Mouse (Mus musculus) ES-Bruce4 (cell line): Measurements from ENCODE around the gene Colgalt1.

Experiments used
- CTCF ChIP-seq: IDR thresholded peaks from one replicate; pipeline ENCODE4 v1.8.1; 2011; ENCODE audit warnings: low read depth, low read length
- POLR2A ChIP-seq: IDR thresholded peaks from one replicate; pipeline ENCODE4 v1.8.1; 2011; ENCODE audit warnings: low read length; ENCODE audit not compliant: insufficient read depth

DNA sequence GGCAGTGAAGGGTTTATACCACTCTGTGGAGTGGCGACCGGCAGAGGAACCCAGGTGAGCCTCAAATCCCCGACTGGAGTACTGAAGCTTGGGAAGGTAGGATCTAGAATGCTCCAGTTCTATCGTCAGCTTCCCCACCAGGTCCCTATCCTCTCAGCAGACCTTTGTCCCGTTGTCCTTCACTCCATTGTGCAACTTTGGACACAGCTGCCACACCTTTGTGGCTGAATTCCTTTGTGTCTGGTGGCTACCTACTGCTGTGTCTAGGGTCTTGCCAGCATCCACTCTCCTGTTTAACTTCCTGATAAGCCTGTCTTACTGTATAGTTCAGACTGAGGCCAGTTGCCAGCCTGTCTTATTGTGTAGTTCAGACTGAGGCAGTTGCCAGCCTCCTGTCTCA is 1.3 kb downstream of the Colgalt1 start:
- TF ChIP-seq CTCF: no peak
- TF ChIP-seq POLR2A: no peak
